Mouse (Mus musculus) MEL (cell line): ENCODE measurements around the gene Zfp616. TPM values are rescaled to one million over a fixed set of nuclear protein-coding genes. Genes with fewer than 3 reads are reported as not detected.

ENCODE experiments used
- DNase-seq: peaks from one replicate; pipeline ENCODE4 v3.0.0; 2011; ENCODE audit warnings: low read depth, low spot score
- H3K27ac ChIP-seq: 2 replicates; pipeline ENCODE4 v1.5.1; 2012; ENCODE audit warnings: low read depth, mild to moderate bottlenecking, control low read depth, low read length, moderate library complexity; ENCODE audit not compliant: control insufficient read depth
- H3K27me3 ChIP-seq, 2 experiments: fragments of 150-350 bp in 1 of 2; sonication (generic) in 1 of 2; 2 replicates each; pipeline ENCODE4 v1.6.1; 2012; ENCODE audit warnings: low read length in 2 of 2, mild to moderate bottlenecking in 2 of 2, improper control_type of control experiment in 1 of 2, moderate library complexity in 1 of 2; ENCODE audit not compliant: insufficient read depth in 2 of 2, control insufficient read depth in 1 of 2
- H3K36me3 ChIP-seq, 2 experiments: 2 replicates each; pipeline ENCODE4 v1.6.1; 2012 to 2014; ENCODE audit warnings: low read length in 2 of 2, improper control_type of control experiment in 1 of 2, inconsistent platforms in 1 of 2, mild to moderate bottlenecking in 1 of 2; ENCODE audit not compliant: insufficient read depth in 2 of 2, control insufficient read depth in 1 of 2
- H3K4me1 ChIP-seq, 2 experiments: fragments of 150-350 bp in 1 of 2; sonication (generic) in 1 of 2; 2 replicates each; pipeline ENCODE4 v1.6.1; 2012; ENCODE audit warnings: low read length in 2 of 2, improper control_type of control experiment in 1 of 2, mild to moderate bottlenecking in 1 of 2; ENCODE audit not compliant: insufficient read depth in 2 of 2, control insufficient read depth in 1 of 2
- H3K4me3 ChIP-seq, 2 experiments: fragments of 150-350 bp in 1 of 2; sonication (generic) in 1 of 2; 2 replicates each; pipeline ENCODE4 v1.5.1; 2012; ENCODE audit warnings: low read depth in 2 of 2, low read length in 2 of 2, mild to moderate bottlenecking in 2 of 2, moderate library complexity in 2 of 2, control low read depth in 1 of 2, improper control_type of control experiment in 1 of 2; ENCODE audit not compliant: control insufficient read depth in 1 of 2, insufficient read depth in 1 of 2
- H3K79me2 ChIP-seq: 2 replicates; pipeline ENCODE4 v1.6.1; 2012; ENCODE audit warnings: mild to moderate bottlenecking, low read length, moderate library complexity; ENCODE audit not compliant: control insufficient read depth, poor library complexity, insufficient read depth
- H3K9ac ChIP-seq: 2 replicates; pipeline ENCODE4 v1.6.1; 2012; ENCODE audit warnings: low read depth, mild to moderate bottlenecking, control low read depth, low read length, moderate library complexity; ENCODE audit not compliant: control insufficient read depth, poor library complexity, severe bottlenecking
- H3K9me3 ChIP-seq: fragments of 150-350 bp; sonication (generic); replicated peaks from 2 replicates; pipeline ENCODE4 v1.6.1; 2012; ENCODE audit warnings: mild to moderate bottlenecking, low read length, improper control_type of control experiment, moderate library complexity; ENCODE audit not compliant: insufficient read depth
- BHLHE40 ChIP-seq: IDR thresholded peaks from 2 replicates; pipeline ENCODE4 v1.6.1; 2012; ENCODE audit warnings: low read depth, mild to moderate bottlenecking, inconsistent platforms, low read length, improper control_type of control experiment, borderline replicate concordance
- CHD2 ChIP-seq: IDR thresholded peaks from 2 replicates; pipeline ENCODE4 v1.6.1; 2011; ENCODE audit warnings: low read length, improper control_type of control experiment
- ELF1 ChIP-seq: IDR thresholded peaks from 2 replicates; pipeline ENCODE4 v1.6.1; 2014; ENCODE audit warnings: low read depth, mild to moderate bottlenecking, inconsistent platforms, low read length, improper control_type of control experiment, moderate library complexity
- EP300 ChIP-seq, 2 experiments: IDR thresholded peaks; 2 replicates each; pipeline ENCODE4 v1.6.1; 2011; ENCODE audit warnings: improper control_type of control experiment in 2 of 2, low read length in 2 of 2, low read depth in 1 of 2, mild to moderate bottlenecking in 1 of 2
- GABPA ChIP-seq: IDR thresholded peaks from 2 replicates; pipeline ENCODE4 v1.6.1; 2012; ENCODE audit warnings: low read depth, mild to moderate bottlenecking, inconsistent platforms, low read length, improper control_type of control experiment, moderate library complexity
- GATA1 ChIP-seq: IDR thresholded peaks from 2 replicates; pipeline ENCODE4 v1.6.1; 2011; ENCODE audit warnings: low read depth, low read length, improper control_type of control experiment
- HCFC1 ChIP-seq: IDR thresholded peaks from 2 replicates; pipeline ENCODE4 v1.6.1; 2012; ENCODE audit warnings: low read depth, mild to moderate bottlenecking, inconsistent platforms, low read length, improper control_type of control experiment, moderate library complexity
- MAFK ChIP-seq: IDR thresholded peaks from 2 replicates; pipeline ENCODE4 v1.6.1; 2011; ENCODE audit warnings: low read depth, mild to moderate bottlenecking, low read length, improper control_type of control experiment, borderline replicate concordance
- MEF2A ChIP-seq: IDR thresholded peaks from 2 replicates; pipeline ENCODE4 v1.6.1; 2014; ENCODE audit warnings: low read depth, mild to moderate bottlenecking, inconsistent platforms, low read length, improper control_type of control experiment; ENCODE audit not compliant: poor library complexity, insufficient replicate concordance, severe bottlenecking; ENCODE audit errors: extremely low read depth
- MXI1 ChIP-seq: IDR thresholded peaks from 2 replicates; pipeline ENCODE4 v1.6.1; 2011; ENCODE audit warnings: mild to moderate bottlenecking, low read depth, low read length, improper control_type of control experiment
- NELFE ChIP-seq: IDR thresholded peaks from 2 replicates; pipeline ENCODE4 v1.6.1; 2011; ENCODE audit warnings: low read depth, low read length, improper control_type of control experiment
- POLR2A ChIP-seq, 2 experiments: IDR thresholded peaks; 2 replicates each; pipeline ENCODE4 v1.6.1; 2011 to 2012; ENCODE audit warnings: low read length in 2 of 2, mild to moderate bottlenecking in 2 of 2, control low read depth in 1 of 2, improper control_type of control experiment in 1 of 2, low read depth in 1 of 2, moderate library complexity in 1 of 2; ENCODE audit not compliant: control insufficient read depth in 1 of 2, insufficient read depth in 1 of 2, poor library complexity in 1 of 2
- RAD21 ChIP-seq: IDR thresholded peaks from 2 replicates; pipeline ENCODE4 v1.6.1; 2011; ENCODE audit warnings: mild to moderate bottlenecking, low read depth, low read length, improper control_type of control experiment
- SIN3A ChIP-seq: IDR thresholded peaks from 2 replicates; pipeline ENCODE4 v1.6.1; 2012; ENCODE audit warnings: low read length, improper control_type of control experiment, inconsistent platforms
- TAL1 ChIP-seq: IDR thresholded peaks from 2 replicates; pipeline ENCODE4 v1.6.1; 2012; ENCODE audit warnings: mild to moderate bottlenecking, inconsistent platforms, low read length, moderate library complexity, mixed read lengths
- TCF12 ChIP-seq: IDR thresholded peaks from 2 replicates; pipeline ENCODE4 v1.6.1; 2014; ENCODE audit warnings: low read depth, mild to moderate bottlenecking, inconsistent platforms, low read length, improper control_type of control experiment, moderate library complexity
- UBTF ChIP-seq: IDR thresholded peaks from 2 replicates; pipeline ENCODE4 v1.6.1; 2012; ENCODE audit warnings: low read depth, mild to moderate bottlenecking, inconsistent platforms, low read length, improper control_type of control experiment, moderate library complexity, borderline replicate concordance; ENCODE audit not compliant: insufficient read depth
- USF1 ChIP-seq: IDR thresholded peaks from 2 replicates; pipeline ENCODE4 v1.6.1; 2014; ENCODE audit warnings: low read depth, mild to moderate bottlenecking, inconsistent platforms, low read length, improper control_type of control experiment, moderate library complexity
- USF2 ChIP-seq, 2 experiments: IDR thresholded peaks; 2 replicates each; pipeline ENCODE4 v1.6.1; 2011 to 2012; ENCODE audit warnings: improper control_type of control experiment in 2 of 2, low read length in 2 of 2, borderline replicate concordance in 1 of 2, inconsistent platforms in 1 of 2, low read depth in 1 of 2, mild to moderate bottlenecking in 1 of 2; ENCODE audit not compliant: insufficient read depth in 1 of 2
- ZC3H11A ChIP-seq: IDR thresholded peaks from 2 replicates; pipeline ENCODE4 v1.6.1; 2012; ENCODE audit warnings: low read depth, mild to moderate bottlenecking, inconsistent platforms, low read length, improper control_type of control experiment
- ZKSCAN1 ChIP-seq: IDR thresholded peaks from 2 replicates; pipeline ENCODE4 v1.6.1; 2012; ENCODE audit warnings: low read depth, mild to moderate bottlenecking, inconsistent platforms, low read length, improper control_type of control experiment, moderate library complexity
- polyA plus RNA-seq, 2 experiments: library from polyadenylated mRNA; stranded (reverse) in 1 of 2; unstranded in 1 of 2; fragments of >175 nt in 1 of 2; fragments of >200 nt in 1 of 2; gene quantifications; 2 replicates each; pipeline versions ENCODE4 v1.2.1 to v1.2.4; 2012; ENCODE audit warnings: low replicate concordance in 2 of 2, low read depth in 1 of 2; ENCODE audit not compliant: insufficient read length in 2 of 2, insufficient read depth in 1 of 2, missing spikeins in 1 of 2
- total RNA-seq: library from RNA; depleted of rRNA; stranded (reverse); fragments of 300-350 nt; gene quantifications from 2 replicates; pipeline ENCODE4 v1.2.3, GENCODE M21; 2012; rRNA removed

Gene Zfp616
- total and polyA plus RNA-seq, 3 experiments = not detected

DNA sequence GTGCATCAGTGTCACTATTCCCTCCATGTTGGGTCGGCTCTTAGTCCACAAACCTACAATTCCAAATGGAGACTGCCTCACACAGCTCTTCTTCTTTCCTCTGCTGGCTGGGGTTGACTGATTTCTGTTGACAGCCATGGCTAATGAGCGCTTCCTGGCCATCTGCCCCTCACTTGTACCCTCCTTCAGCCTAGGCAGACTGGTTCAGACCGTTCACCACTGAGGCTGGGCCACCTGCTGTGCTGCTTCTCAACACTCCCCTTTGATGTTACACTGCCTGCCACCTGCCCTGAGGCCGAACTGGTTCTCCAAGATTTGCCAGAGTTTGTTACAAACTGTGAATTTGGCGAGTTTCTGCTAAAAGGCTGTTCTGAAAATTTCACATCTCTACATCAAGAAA, 35.3 kb downstream of the Zfp616 start:
- H3K9ac ChIP-seq = no peak overlapping the region
- no peak overlapping the region for H3K4me3 ChIP-seq
- H3K27ac ChIP-seq = no peak overlapping the region
- H3K27me3 ChIP-seq = no peaks in the 10 kb centered on the region
- H3K4me1 ChIP-seq = no peaks in the 10 kb centered on the region; a peak in 1 of 4 replicates
- no peak for TF ChIP-seq MAFK
- no peak for TF ChIP-seq MEF2A
- no peak for TF ChIP-seq TAL1
- TF ChIP-seq MXI1 = no peak
- TF ChIP-seq ZC3H11A = no peak
- TF ChIP-seq CHD2 = no peak
- TF ChIP-seq GABPA = no peak
- no peak for TF ChIP-seq SIN3A
- no peak for TF ChIP-seq ZKSCAN1
- no peak for TF ChIP-seq NELFE
- TF ChIP-seq, all 39 proteins: peak for 0
- no peaks in the 10 kb centered on the region for H3K79me2 ChIP-seq
- DNase-seq = no peak
- no peaks in the 10 kb centered on the region for H3K9me3 ChIP-seq
- H3K36me3 ChIP-seq = no peaks in the 10 kb centered on the region

DNA sequence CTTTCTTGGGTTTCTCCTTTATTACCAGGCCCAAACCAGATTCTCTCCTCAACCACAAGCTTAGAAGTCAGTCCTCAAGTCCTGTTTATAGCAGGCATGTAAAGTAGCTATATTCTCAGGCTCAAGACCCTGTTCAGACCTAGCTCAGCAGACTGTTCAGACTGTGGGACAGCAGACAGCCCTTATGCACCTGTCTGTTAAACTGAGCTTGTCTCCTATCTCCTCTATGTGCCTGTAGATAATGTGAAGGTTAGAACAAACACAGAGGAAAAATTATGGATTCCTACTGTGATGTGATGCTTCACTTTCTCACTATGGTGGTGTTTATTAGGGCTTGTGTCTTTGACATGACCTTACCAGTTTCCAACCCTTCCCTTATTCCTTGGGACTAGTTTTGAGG, 43.7 kb downstream of the Zfp616 start, which contains the start of gene Olfr401:
Olfr401 (plus strand) TSS at position 301 of the 400 bp plus-strand sequence.
- no peak for DNase-seq
- no peak for TF ChIP-seq TCF12
- no peak for TF ChIP-seq USF2 (IDR thresholded peaks at IDR 0.05; ENCODE audit: borderline replicate concordance in 1 of 2, insufficient read depth in 1 of 2, low read depth in 1 of 2, low read length in 2 of 2)
- no peak for TF ChIP-seq RAD21
- no peak for TF ChIP-seq ELF1
- TF ChIP-seq BHLHE40 = no peak
- TF ChIP-seq POLR2A (IDR thresholded peaks at IDR 0.05; ENCODE audit: control insufficient read depth in 1 of 2, insufficient read depth in 1 of 2, low read depth in 1 of 2, low read length in 2 of 2, poor library complexity in 1 of 2) = no peak
- no peak for TF ChIP-seq EP300 (IDR thresholded peaks at IDR 0.05; ENCODE audit: low read depth in 1 of 2, low read length in 2 of 2)
- no peak for TF ChIP-seq UBTF
- TF ChIP-seq GATA1 = no peak
- TF ChIP-seq ZC3H11A = no peak
- TF ChIP-seq MEF2A = no peak
- TF ChIP-seq HCFC1 = no peak
- no peak for TF ChIP-seq USF1
- TF ChIP-seq SIN3A = no peak
- Histone ChIP-seq H3K4me1 (no peaks in the 10 kb centered on the region), H3K36me3 (no peaks in the 10 kb centered on the region), H3K9ac (no peak within 1 kb of the TSS), H3K27me3 (no peaks in the 10 kb centered on the region), H3K4me3 (no peak within 1 kb of the TSS), H3K79me2 (no peaks in the 10 kb centered on the region), H3K9me3 (no peaks in the 10 kb centered on the region), H3K27ac (no peak within 1 kb of the TSS)

Other genes with a start within 250 kb of the Zfp616 start
- gene Olfr393, start 218.5 kb upstream of the Zfp616 start, total RNA-seq = not detected in 2 replicates
- not detected for gene Olfr393, start 218.5 kb upstream of the Zfp616 start, polyA plus RNA-seq
- gene Olfr394, start 179.2 kb upstream of the Zfp616 start, total RNA-seq = not detected in 2 replicates
- gene Olfr394, start 179.2 kb upstream of the Zfp616 start, polyA plus RNA-seq = not detected
- not detected in 2 replicates for gene Olfr395, start 160.7 kb upstream of the Zfp616 start, total RNA-seq
- not detected for gene Olfr395, start 160.7 kb upstream of the Zfp616 start, polyA plus RNA-seq
- not detected in 2 replicates for gene Olfr23, start 133.3 kb upstream of the Zfp616 start, total RNA-seq
- gene Olfr23, start 133.3 kb upstream of the Zfp616 start, polyA plus RNA-seq = not detected
- gene Olfr397, start 109.1 kb upstream of the Zfp616 start, total RNA-seq = not detected in 2 replicates
- not detected for gene Olfr397, start 109.1 kb upstream of the Zfp616 start, polyA plus RNA-seq
- gene Olfr398, start 79.5 kb upstream of the Zfp616 start, total RNA-seq = not detected in 2 replicates
- not detected for gene Olfr398, start 79.5 kb upstream of the Zfp616 start, polyA plus RNA-seq
- gene Olfr139, start 13.4 kb upstream of the Zfp616 start, total RNA-seq = not detected in 2 replicates
- not detected for gene Olfr139, start 13.4 kb upstream of the Zfp616 start, polyA plus RNA-seq
- gene Olfr399, start 13.3 kb upstream of the Zfp616 start, total RNA-seq = not detected in 2 replicates
- not detected for gene Olfr399, start 13.3 kb upstream of the Zfp616 start, polyA plus RNA-seq
- gene Olfr401, start 43.8 kb downstream of the Zfp616 start, total RNA-seq = not detected in 2 replicates
- not detected for gene Olfr401, start 43.8 kb downstream of the Zfp616 start, polyA plus RNA-seq
- gene Olfr402, start 83.6 kb downstream of the Zfp616 start, total RNA-seq = not detected in 2 replicates
- not detected for gene Olfr402, start 83.6 kb downstream of the Zfp616 start, polyA plus RNA-seq
- not detected in 2 replicates for gene Olfr403, start 116.3 kb downstream of the Zfp616 start, total RNA-seq
- not detected for gene Olfr403, start 116.3 kb downstream of the Zfp616 start, polyA plus RNA-seq
- not detected in 2 replicates for gene Olfr43, start 141.4 kb downstream of the Zfp616 start, total RNA-seq
- not detected for gene Olfr43, start 141.4 kb downstream of the Zfp616 start, polyA plus RNA-seq
- gene Olfr406, start 189.9 kb downstream of the Zfp616 start, total RNA-seq = not detected in 2 replicates
- gene Olfr406, start 189.9 kb downstream of the Zfp616 start, polyA plus RNA-seq = not detected
- not detected in 2 replicates for gene Olfr59, start 213.8 kb downstream of the Zfp616 start, total RNA-seq
- not detected for gene Olfr59, start 213.8 kb downstream of the Zfp616 start, polyA plus RNA-seq